Mouse (Mus musculus) WW6 (cell line): ENCODE results near the gene Slc47a2.
A peak's percentile ranks its signal among the peaks of the same experiment; 100 is the strongest.

ENCODE experiments used
- DNase-seq: peaks from one replicate; pipeline ENCODE4 v3.0.0-alpha.2; 2013; ENCODE audit warnings: low read depth, low spot score

Gene Slc47a2

GRCm38 (mm10) chr11:61342505-61343420 is at the start of gene Slc47a2:
Gene Slc47a2 (minus strand): TSS chr11:61342860.
- DNase-seq, result peak; percentile 40

- no peak for DNase-seq
These were observed 46.3 kb upstream of the Slc47a2 start for GRCm38 (mm10) chr11:61388936-61389335.

GRCm38 (mm10) chr11:61388012-61388411 is 45.4 kb upstream of the Slc47a2 start:
- DNase-seq, result no peak

GRCm38 (mm10) chr11:61387233-61387632 is 44.6 kb upstream of the Slc47a2 start:
- no peak for DNase-seq

- no peak for DNase-seq
These were observed 43.1 kb upstream of the Slc47a2 start for GRCm38 (mm10) chr11:61385725-61386124.

GRCm38 (mm10) chr11:61381272-61381671 is 38.6 kb upstream of the Slc47a2 start:
- DNase-seq, result no peak

- DNase-seq, result no peak
These were observed 36.0 kb upstream of the Slc47a2 start for GRCm38 (mm10) chr11:61378651-61379050.

- DNase-seq, result peak; percentile 11
These were observed 35.4 kb upstream of the Slc47a2 start, which contains the start of gene Slc47a1 for GRCm38 (mm10) chr11:61377881-61378613. Gene Slc47a1 (minus strand): TSS chr11:61378345.

GRCm38 (mm10) chr11:61368668-61369067 is 26.0 kb upstream of the Slc47a2 start:
- no peak for DNase-seq

- no peak for DNase-seq
These were observed 24.0 kb upstream of the Slc47a2 start for GRCm38 (mm10) chr11:61366517-61367273.

GRCm38 (mm10) chr11:61365938-61366337 is 23.3 kb upstream of the Slc47a2 start:
- no peak for DNase-seq

GRCm38 (mm10) chr11:61364096-61364495 is 21.4 kb upstream of the Slc47a2 start:
- no peak for DNase-seq

- DNase-seq, result no peak
These were observed 19.0 kb upstream of the Slc47a2 start for GRCm38 (mm10) chr11:61361515-61362190.

- DNase-seq, result no peak
These were observed 13.9 kb upstream of the Slc47a2 start for GRCm38 (mm10) chr11:61356600-61356999.

- DNase-seq, result no peak
These were observed 13.5 kb upstream of the Slc47a2 start for GRCm38 (mm10) chr11:61356111-61356510.

GRCm38 (mm10) chr11:61355351-61355750 is 12.7 kb upstream of the Slc47a2 start:
- no peak for DNase-seq

GRCm38 (mm10) chr11:61354346-61354745 is 11.7 kb upstream of the Slc47a2 start:
- no peak for DNase-seq

- no peak for DNase-seq
These were observed 10.4 kb upstream of the Slc47a2 start for GRCm38 (mm10) chr11:61353038-61353437.

GRCm38 (mm10) chr11:61352138-61352651 is 9.5 kb upstream of the Slc47a2 start:
- no peak for DNase-seq

- peak; percentile 73 for DNase-seq
These were observed 6.7 kb upstream of the Slc47a2 start for GRCm38 (mm10) chr11:61349337-61349736.

- DNase-seq, result no peak
These were observed 3.5 kb upstream of the Slc47a2 start for GRCm38 (mm10) chr11:61346133-61346532.
